ENCODE assay signal across 8 mouse cellular contexts in genomic region chr17:46203078-46203477, GRCm38 (mm10). TPM values are rescaled to one million over a fixed set of nuclear protein-coding genes. Genes with fewer than 3 reads are reported as not detected.
A peak's percentile ranks its signal among the peaks of the same experiment; 100 is the strongest.
DNase-seq lines count a peak whose midpoint lies in the region; ATAC-seq and TF ChIP-seq lines count a peak whose summit lies in the region.

No protein-coding gene starts in this region.

- TF ChIP-seq CTCF in hindbrain, postnatal 0 days (IDR thresholded peaks at IDR 0.05; ENCODE audit: low read depth), result no peak

- DNase-seq in heart, adult 9 months (ENCODE audit: low spot score in 2 of 2), result no peak
- peak; percentile 12 for DNase-seq in ES-E14 (ENCODE audit: low read depth, low spot score)
- DNase-seq in hindbrain, postnatal 0 days (ENCODE audit: low spot score), result peak; percentile 28
- peak; percentile 28 for DNase-seq in right cerebral cortex, postnatal 14 days
- no peak for DNase-seq in adrenal gland, adult 8-10 months

- peak overlapping the region; percentile 90 for H3K9ac ChIP-seq in heart, embryonic 11.5 days (ENCODE audit: low read depth, low read length)
- peak overlapping the region; percentile 93 for H3K9ac ChIP-seq in ES-E14 (ENCODE audit: insufficient read depth, low read depth, low read length, poor library complexity, severe bottlenecking)
- peak overlapping the region; percentile 82 for H3K9ac ChIP-seq in hindbrain, postnatal 0 days (replicated peaks; ENCODE audit: low read length)
- H3K9ac ChIP-seq in liver, embryonic 16.5 days (ENCODE audit: low read depth, low read length), result peak overlapping the region; percentile 96

- H3K4me1 ChIP-seq in heart, embryonic 11.5 days (ENCODE audit: control insufficient read depth, insufficient read depth, low read length), result peaks cover 17% of the 10 kb centered on the region
- H3K4me1 ChIP-seq in ES-E14 (ENCODE audit: control insufficient read depth in 2 of 2, insufficient read depth in 2 of 2, low read length in 2 of 2, poor library complexity in 1 of 2), result peaks cover 2% of the 10 kb centered on the region in 2 experiments
- peaks cover 15% of the 10 kb centered on the region for H3K4me1 ChIP-seq in hindbrain, postnatal 0 days (ENCODE audit: insufficient read depth, low read length)
- H3K4me1 ChIP-seq in liver, embryonic 16.5 days (ENCODE audit: control insufficient read depth, low read depth, low read length), result peaks cover 27% of the 10 kb centered on the region

- peaks cover 19% of the 10 kb centered on the region for H3K36me3 ChIP-seq in heart, embryonic 11.5 days (ENCODE audit: control insufficient read depth, insufficient read depth, low read length)
- H3K36me3 ChIP-seq in ES-E14 (ENCODE audit: control insufficient read depth, insufficient read depth, low read length, poor library complexity, severe bottlenecking), result peaks cover 30% of the 10 kb centered on the region
- peaks cover 25% of the 10 kb centered on the region for H3K36me3 ChIP-seq in hindbrain, postnatal 0 days (ENCODE audit: insufficient read depth, low read length)
- peaks cover 21% of the 10 kb centered on the region for H3K36me3 ChIP-seq in liver, embryonic 16.5 days (ENCODE audit: control insufficient read depth, insufficient read depth)

- ATAC-seq in heart, embryonic 11.5 days (replicated peaks; ENCODE audit: insufficient number of reproducible peaks, low FRiP score, low TSS enrichment), result no peak
- peak; percentile 33 for ATAC-seq in erythroid progenitor cell, adult 5-6 weeks (replicated peaks; ENCODE audit: low FRiP score, poor library complexity, severe bottlenecking)
- ATAC-seq in hindbrain, postnatal 0 days, result peak; percentile 54
- no peak for ATAC-seq in liver, embryonic 16.5 days (ENCODE audit: low read depth)

- H3K9me3 ChIP-seq in heart, embryonic 11.5 days (replicated peaks; ENCODE audit: control insufficient read depth, low read length), result no peaks in the 10 kb centered on the region
- H3K9me3 ChIP-seq in ES-E14 (ENCODE audit: control insufficient read depth, insufficient read depth, low read depth, low read length), result no peaks in the 10 kb centered on the region
- no peaks in the 10 kb centered on the region for H3K9me3 ChIP-seq in hindbrain, postnatal 0 days (ENCODE audit: low read length)
- H3K9me3 ChIP-seq in liver, embryonic 16.5 days (replicated peaks; ENCODE audit: control insufficient read depth, low read length), result no peaks in the 10 kb centered on the region

- peak overlapping the region; percentile 63 for H3K4me3 ChIP-seq in heart, embryonic 11.5 days (ENCODE audit: low read depth, low read length)
- H3K4me3 ChIP-seq in ES-E14 (ENCODE audit: insufficient read depth in 1 of 2, low read depth in 1 of 2, low read length in 2 of 2, poor library complexity in 1 of 2, severe bottlenecking in 1 of 2), result peak overlapping the region; percentile 87 to 88
- peak overlapping the region; percentile 97 for H3K4me3 ChIP-seq in hindbrain, postnatal 0 days (ENCODE audit: low read length)
- H3K4me3 ChIP-seq in liver, embryonic 16.5 days (ENCODE audit: low read depth, low read length), result peak overlapping the region; percentile 98

- no peaks in the 10 kb centered on the region for H3K27me3 ChIP-seq in heart, embryonic 11.5 days (ENCODE audit: control insufficient read depth, insufficient read depth, low read length)
- H3K27me3 ChIP-seq in hindbrain, postnatal 0 days (ENCODE audit: insufficient read depth, low read length), result no peaks in the 10 kb centered on the region
- no peaks in the 10 kb centered on the region for H3K27me3 ChIP-seq in liver, embryonic 16.5 days (ENCODE audit: control insufficient read depth, insufficient read depth, low read depth, low read length)

- H3K27ac ChIP-seq in heart, embryonic 11.5 days (ENCODE audit: low read depth, low read length), result peak overlapping the region; percentile 85
- H3K27ac ChIP-seq in ES-E14 (ENCODE audit: insufficient read depth, low read depth, low read length, poor library complexity, severe bottlenecking), result peak overlapping the region; percentile 68
- peak overlapping the region; percentile 84 for H3K27ac ChIP-seq in hindbrain, postnatal 0 days
- H3K27ac ChIP-seq in liver, embryonic 16.5 days (ENCODE audit: low read length), result peak overlapping the region; percentile 80

- WGBS in heart, embryonic 11.5 days (ENCODE audit: insufficient replicate concordance), result under 1% methylated on average over 20 of the region's 20 CpGs
- WGBS in hindbrain, postnatal 0 days, result under 1% methylated on average over 20 of the region's 20 CpGs
- WGBS in liver, embryonic 16.5 days (ENCODE audit: insufficient replicate concordance), result under 1% methylated on average over 20 of the region's 20 CpGs

- H3K4me2 ChIP-seq in heart, embryonic 11.5 days, result peak overlapping the region; percentile 92
- H3K4me2 ChIP-seq in hindbrain, postnatal 0 days (ENCODE audit: low read depth, low read length), result peak overlapping the region; percentile 89
- H3K4me2 ChIP-seq in liver, embryonic 16.5 days (ENCODE audit: low read depth, low read length), result peak overlapping the region; percentile 90

- in situ Hi-C loops in ES-E14 (cut with MboI; ENCODE audit: low sequenced_read_pairs in 2 of 2, unreplicated experiment in 2 of 2), result loop anchor here in 1 of 2 experiments (25.0 kb wide), 1 partner anchor 791 kb away; no protein-coding TSS in a partner anchor

TF ChIP-seq in ES-E14, 5 proteins besides CTCF, POLR2A, EP300 and RAD21:
- TF ChIP-seq MAFK (IDR thresholded peaks at IDR 0.05; ENCODE audit: insufficient read depth, low read depth, low read length), result no peak
- TF ChIP-seq ZC3H11A (IDR thresholded peaks at IDR 0.05; ENCODE audit: borderline replicate concordance, low read depth, low read length), result no peak
- TF ChIP-seq HCFC1 (IDR thresholded peaks at IDR 0.05; ENCODE audit: borderline replicate concordance, insufficient read depth, low read length), result no peak
- no peak for TF ChIP-seq CHD2 (IDR thresholded peaks at IDR 0.05; ENCODE audit: low read depth, low read length)
- TF ChIP-seq ZNF384 (IDR thresholded peaks at IDR 0.05; ENCODE audit: low read depth, low read length), result no peak

RNA-seq across cellular contexts. Expression of gene Xpo5, which starts 0.5 kb away (rescaled TPM):
- 32.3 and 32.6 TPM in 2 replicates for polyA plus RNA-seq in heart, embryonic 11.5 days (2014; fragmentation: Nextera tagmentation; extraction: Ambion mirVana)
- total RNA-seq in ES-E14 (2012; rRNA removed), result 63.2 and 63.9 TPM in 2 replicates
- 26.8 and 35.0 TPM in 2 replicates for total RNA-seq in erythroid progenitor cell, adult 5-6 weeks (2015; ENCODE audit: low replicate concordance)
- 26.6 and 32.0 TPM in 2 replicates for total RNA-seq in erythroid progenitor cell, adult 5-6 weeks (2017; ENCODE audit: low replicate concordance)
- 54.5 and 56.9 TPM in 2 replicates for total RNA-seq in hindbrain, postnatal 0 days (2014; rRNA removed)
- 23.8 and 23.9 TPM in 2 replicates for polyA plus RNA-seq in hindbrain, postnatal 0 days (2015; fragmentation: Nextera tagmentation; extraction: Ambion mirVana)
- 13.5 and 13.7 TPM in 2 replicates for polyA plus RNA-seq in liver, embryonic 16.5 days (2015; fragmentation: Nextera tagmentation; extraction: Ambion mirVana)
- 10 to 100 TPM; 70.8 to 95.4 (median 74.0) TPM for total RNA-seq in adrenal gland, adult 8-10 months (2022)

RNA-seq across cellular contexts. Expression of gene Polh, which starts 0.6 kb away (rescaled TPM):
- polyA plus RNA-seq in heart, embryonic 11.5 days (2014; fragmentation: Nextera tagmentation; extraction: Ambion mirVana), result 12.1 and 12.3 TPM in 2 replicates
- 9.5 and 11.8 TPM in 2 replicates for total RNA-seq in ES-E14 (2012; rRNA removed)
- total RNA-seq in erythroid progenitor cell, adult 5-6 weeks (2015; ENCODE audit: low replicate concordance), result 40.4 and 61.2 TPM in 2 replicates
- 96.1 and 102 TPM in 2 replicates for total RNA-seq in erythroid progenitor cell, adult 5-6 weeks (2017; ENCODE audit: low replicate concordance)
- total RNA-seq in hindbrain, postnatal 0 days (2014; rRNA removed), result 9.7 and 10.5 TPM in 2 replicates
- polyA plus RNA-seq in hindbrain, postnatal 0 days (2015; fragmentation: Nextera tagmentation; extraction: Ambion mirVana), result 4.7 and 5.5 TPM in 2 replicates
- polyA plus RNA-seq in liver, embryonic 16.5 days (2015; fragmentation: Nextera tagmentation; extraction: Ambion mirVana), result 14.4 and 15.2 TPM in 2 replicates
- 10 to 100 TPM; 37.5 to 44.0 (median 40.7) TPM for total RNA-seq in adrenal gland, adult 8-10 months (2022)

RNA-seq across cellular contexts. Expression of gene Gtpbp2, which starts 42.2 kb away (rescaled TPM):
- polyA plus RNA-seq in heart, embryonic 11.5 days (2014; fragmentation: Nextera tagmentation; extraction: Ambion mirVana), result 24.9 and 28.6 TPM in 2 replicates
- total RNA-seq in ES-E14 (2012; rRNA removed), result 33.4 and 65.4 TPM in 2 replicates
- 369 and 467 TPM in 2 replicates for total RNA-seq in erythroid progenitor cell, adult 5-6 weeks (2015; ENCODE audit: low replicate concordance)
- total RNA-seq in erythroid progenitor cell, adult 5-6 weeks (2017; ENCODE audit: low replicate concordance), result 572 and 831 TPM in 2 replicates
- total RNA-seq in hindbrain, postnatal 0 days (2014; rRNA removed), result 68.0 and 94.8 TPM in 2 replicates
- 25.8 and 27.9 TPM in 2 replicates for polyA plus RNA-seq in hindbrain, postnatal 0 days (2015; fragmentation: Nextera tagmentation; extraction: Ambion mirVana)
- polyA plus RNA-seq in liver, embryonic 16.5 days (2015; fragmentation: Nextera tagmentation; extraction: Ambion mirVana), result 38.6 and 41.4 TPM in 2 replicates
- total RNA-seq in adrenal gland, adult 8-10 months (2022), result 100 to 1,000 TPM in 1 of 4 experiments, 10 to 100 TPM in 3; 69.9 to 108 (median 89.8) TPM

RNA-seq across cellular contexts. Expression of gene Polr1c, which starts 44.8 kb away (rescaled TPM):
- 56.0 and 56.1 TPM in 2 replicates for polyA plus RNA-seq in heart, embryonic 11.5 days (2014; fragmentation: Nextera tagmentation; extraction: Ambion mirVana)
- 177 and 213 TPM in 2 replicates for total RNA-seq in ES-E14 (2012; rRNA removed)
- 25.6 and 26.4 TPM in 2 replicates for total RNA-seq in erythroid progenitor cell, adult 5-6 weeks (2015; ENCODE audit: low replicate concordance)
- total RNA-seq in erythroid progenitor cell, adult 5-6 weeks (2017; ENCODE audit: low replicate concordance), result 5.8 and 24.9 TPM in 2 replicates
- 45.9 and 61.1 TPM in 2 replicates for total RNA-seq in hindbrain, postnatal 0 days (2014; rRNA removed)
- polyA plus RNA-seq in hindbrain, postnatal 0 days (2015; fragmentation: Nextera tagmentation; extraction: Ambion mirVana), result 58.7 and 61.7 TPM in 2 replicates
- polyA plus RNA-seq in liver, embryonic 16.5 days (2015; fragmentation: Nextera tagmentation; extraction: Ambion mirVana), result 26.2 and 28.7 TPM in 2 replicates
- 100 to 1,000 TPM in 2 of 4 experiments, 10 to 100 TPM in 2; 83.8 to 116 (median 104) TPM for total RNA-seq in adrenal gland, adult 8-10 months (2022)

RNA-seq across cellular contexts. Expression of gene Yipf3, which starts 44.8 kb away (rescaled TPM):
- 77.8 and 83.0 TPM in 2 replicates for polyA plus RNA-seq in heart, embryonic 11.5 days (2014; fragmentation: Nextera tagmentation; extraction: Ambion mirVana)
- 59.3 and 68.6 TPM in 2 replicates for total RNA-seq in ES-E14 (2012; rRNA removed)
- 46.5 and 53.7 TPM in 2 replicates for total RNA-seq in erythroid progenitor cell, adult 5-6 weeks (2015; ENCODE audit: low replicate concordance)
- total RNA-seq in erythroid progenitor cell, adult 5-6 weeks (2017; ENCODE audit: low replicate concordance), result 15.3 and 22.5 TPM in 2 replicates
- total RNA-seq in hindbrain, postnatal 0 days (2014; rRNA removed), result 22.2 and 26.9 TPM in 2 replicates
- polyA plus RNA-seq in hindbrain, postnatal 0 days (2015; fragmentation: Nextera tagmentation; extraction: Ambion mirVana), result 78.7 and 85.4 TPM in 2 replicates
- polyA plus RNA-seq in liver, embryonic 16.5 days (2015; fragmentation: Nextera tagmentation; extraction: Ambion mirVana), result 50.5 and 52.5 TPM in 2 replicates
- 100 to 1,000 TPM; 157 to 205 (median 185) TPM for total RNA-seq in adrenal gland, adult 8-10 months (2022)

Comparison
In these comparisons a context has a peak if more than half of its experiments do, and no peak if none do; other contexts are left out.
1. ATAC-seq: peak in erythroid progenitor cell, adult 5-6 weeks (single experiment) and hindbrain, postnatal 0 days (single experiment); none in heart, embryonic 11.5 days (single experiment) and liver, embryonic 16.5 days (single experiment).
2. DNase-seq: peak in ES-E14 (single experiment), hindbrain, postnatal 0 days (single experiment) and right cerebral cortex, postnatal 14 days (single experiment); none in heart, adult 9 months (0 of 2) and adrenal gland, adult 8-10 months (single experiment).
3. Peak in every context shown above with its lines, with median percentiles within 50 percentile points of each other: H3K27ac ChIP-seq, H3K4me2 ChIP-seq, H3K4me3 ChIP-seq and H3K9ac ChIP-seq.